Mouse (Mus musculus): ENCODE data around the gene Fcmr. TPM values are rescaled to one million over a fixed set of nuclear protein-coding genes. Genes with fewer than 3 reads are reported as not detected.

Gene Fcmr
- 0.75 and 2.2 TPM in 2 replicates for total RNA-seq (2014; rRNA removed)
- polyA plus RNA-seq (2015; fragmentation: Nextera tagmentation; extraction: Ambion mirVana) = 2.5 and 2.7 TPM in 2 replicates

- WGBS = 77% methylated on average over 7 of the region's 7 CpGs
- no peak for TF ChIP-seq CTCF (IDR thresholded peaks at IDR 0.05; ENCODE audit: low read depth)
- no peaks in the 10 kb centered on the region for H3K27me3 ChIP-seq (ENCODE audit: insufficient read depth, low read length)
- H3K4me1 ChIP-seq (ENCODE audit: insufficient read depth, low read length) = no peaks in the 10 kb centered on the region
- H3K4me3 ChIP-seq (ENCODE audit: low read length) = no peak within 1 kb of the TSS
- no peak within 1 kb of the TSS for H3K27ac ChIP-seq
- no peak within 1 kb of the TSS for H3K9ac ChIP-seq (replicated peaks; ENCODE audit: low read length)
- no peak within 1 kb of the TSS for H3K4me2 ChIP-seq (ENCODE audit: low read depth, low read length)
- ATAC-seq (no peak), DNase-seq (ENCODE audit: low spot score) (no peak)
- H3K9me3 ChIP-seq (ENCODE audit: low read length) = no peaks in the 10 kb centered on the region
- no peaks in the 10 kb centered on the region for H3K36me3 ChIP-seq (ENCODE audit: insufficient read depth, low read length)
Measured at GRCm38 (mm10) chr1:130865541-130866221, at the start of gene Fcmr. TSS of gene Fcmr (plus strand) at chr1:130865669.

- no peaks in the 10 kb centered on the region for H3K27me3 ChIP-seq (ENCODE audit: insufficient read depth, low read length)
- no peaks in the 10 kb centered on the region for H3K4me1 ChIP-seq (ENCODE audit: insufficient read depth, low read length)
- TF ChIP-seq CTCF (IDR thresholded peaks at IDR 0.05; ENCODE audit: low read depth) = no peak
- no peak overlapping the region for H3K4me3 ChIP-seq (ENCODE audit: low read length)
- 80% methylated on average over 1 of the region's 1 CpGs for WGBS
- no peak for ATAC-seq
- DNase-seq (ENCODE audit: low spot score) = no peak
- no peak overlapping the region for H3K9ac ChIP-seq (replicated peaks; ENCODE audit: low read length)
- no peak overlapping the region for H3K27ac ChIP-seq
- H3K4me2 ChIP-seq (ENCODE audit: low read depth, low read length) = no peak overlapping the region
- H3K36me3 ChIP-seq (ENCODE audit: insufficient read depth, low read length) = no peaks in the 10 kb centered on the region
- H3K9me3 ChIP-seq (ENCODE audit: low read length) = no peaks in the 10 kb centered on the region
Measured at GRCm38 (mm10) chr1:130819737-130820136, 45.7 kb upstream of the Fcmr start.

- Histone ChIP-seq H3K9ac (replicated peaks; ENCODE audit: low read length) (no peak overlapping the region), H3K36me3 (ENCODE audit: insufficient read depth, low read length) (no peaks in the 10 kb centered on the region), H3K27me3 (ENCODE audit: insufficient read depth, low read length) (no peaks in the 10 kb centered on the region), H3K4me2 (ENCODE audit: low read depth, low read length) (no peak overlapping the region), H3K27ac (no peak overlapping the region), H3K4me1 (ENCODE audit: insufficient read depth, low read length) (no peaks in the 10 kb centered on the region), H3K9me3 (ENCODE audit: low read length) (no peaks in the 10 kb centered on the region), H3K4me3 (ENCODE audit: low read length) (no peak overlapping the region)
- WGBS = 93% methylated on average over 7 of the region's 7 CpGs
- no peak for TF ChIP-seq CTCF (IDR thresholded peaks at IDR 0.05; ENCODE audit: low read depth)
- DNase-seq (ENCODE audit: low spot score) = no peak
- no peak for ATAC-seq
Measured at GRCm38 (mm10) chr1:130820316-130821148, 44.9 kb upstream of the Fcmr start.

GRCm38 (mm10) chr1:130821149-130821471, 44.4 kb upstream of the Fcmr start:
- Histone ChIP-seq H3K27me3 (ENCODE audit: insufficient read depth, low read length) (no peaks in the 10 kb centered on the region), H3K4me1 (ENCODE audit: insufficient read depth, low read length) (no peaks in the 10 kb centered on the region), H3K9me3 (ENCODE audit: low read length) (no peaks in the 10 kb centered on the region), H3K27ac (no peak overlapping the region), H3K36me3 (ENCODE audit: insufficient read depth, low read length) (no peaks in the 10 kb centered on the region), H3K9ac (replicated peaks; ENCODE audit: low read length) (no peak overlapping the region), H3K4me3 (ENCODE audit: low read length) (no peak overlapping the region), H3K4me2 (ENCODE audit: low read depth, low read length) (no peak overlapping the region)
- ATAC-seq = no peak
- DNase-seq (ENCODE audit: low spot score) = no peak
- WGBS = 82% methylated on average over 2 of the region's 2 CpGs
- no peak for TF ChIP-seq CTCF (IDR thresholded peaks at IDR 0.05; ENCODE audit: low read depth)

GRCm38 (mm10) chr1:130821911-130822625, 43.4 kb upstream of the Fcmr start:
- Histone ChIP-seq H3K4me2 (ENCODE audit: low read depth, low read length) (no peak overlapping the region), H3K36me3 (ENCODE audit: insufficient read depth, low read length) (no peaks in the 10 kb centered on the region), H3K27me3 (ENCODE audit: insufficient read depth, low read length) (no peaks in the 10 kb centered on the region), H3K9me3 (ENCODE audit: low read length) (no peaks in the 10 kb centered on the region), H3K9ac (replicated peaks; ENCODE audit: low read length) (no peak overlapping the region), H3K4me1 (ENCODE audit: insufficient read depth, low read length) (no peaks in the 10 kb centered on the region), H3K27ac (no peak overlapping the region), H3K4me3 (ENCODE audit: low read length) (no peak overlapping the region)
- DNase-seq (ENCODE audit: low spot score) = no peak
- no peak for TF ChIP-seq CTCF (IDR thresholded peaks at IDR 0.05; ENCODE audit: low read depth)
- no peak for ATAC-seq
- 88% methylated on average over 9 of the region's 9 CpGs for WGBS

GRCm38 (mm10) chr1:130826448-130826847, 39.0 kb upstream of the Fcmr start, which contains the start of gene Pigr:
TSS of gene Pigr (plus strand) at chr1:130826684.
- DNase-seq (ENCODE audit: low spot score) (no peak), ATAC-seq (no peak)
- Histone ChIP-seq H3K27me3 (ENCODE audit: insufficient read depth, low read length) (no peaks in the 10 kb centered on the region), H3K36me3 (ENCODE audit: insufficient read depth, low read length) (no peaks in the 10 kb centered on the region), H3K4me3 (ENCODE audit: low read length) (no peak within 1 kb of the TSS), H3K27ac (no peak within 1 kb of the TSS), H3K9ac (replicated peaks; ENCODE audit: low read length) (no peak within 1 kb of the TSS), H3K4me1 (ENCODE audit: insufficient read depth, low read length) (no peaks in the 10 kb centered on the region), H3K9me3 (ENCODE audit: low read length) (no peaks in the 10 kb centered on the region), H3K4me2 (ENCODE audit: low read depth, low read length) (no peak within 1 kb of the TSS)
- WGBS = 87% methylated on average over 5 of the region's 5 CpGs
- no peak for TF ChIP-seq CTCF (IDR thresholded peaks at IDR 0.05; ENCODE audit: low read depth)

All from hindbrain, postnatal 0 days (tissue).